In the genomic region with DNA sequence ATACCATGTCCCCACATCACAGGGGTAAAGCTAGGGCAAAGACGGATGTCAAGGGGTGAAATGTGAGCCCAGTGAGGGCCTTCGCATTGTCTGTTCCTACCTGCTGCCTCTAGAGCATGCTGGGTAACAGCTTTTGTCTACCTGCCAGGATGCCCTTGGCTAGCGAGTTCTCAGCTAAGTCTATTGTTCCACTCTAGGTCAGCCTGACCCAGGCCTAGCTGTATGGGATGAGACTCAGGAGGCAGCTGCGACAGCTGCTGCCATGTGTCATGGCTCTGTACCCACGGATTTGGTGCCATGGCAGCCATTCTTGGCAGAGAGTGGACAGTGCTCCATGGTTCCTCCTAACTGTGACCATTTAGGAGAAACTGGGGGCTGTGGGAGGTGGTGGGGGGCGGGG, we compare ENCODE assay signal across 26 mouse cellular contexts.
DNase-seq lines count a peak whose midpoint lies in the region; ATAC-seq and TF ChIP-seq lines count a peak whose summit lies in the region.
"Had no signal": no experiment of that assay in that cellular context is flagged by ENCODE, and none has a peak within 500 bp of the region (broad histone marks: within the 10 kb centered on the region; RNA-seq: fewer than 3 reads in every experiment).

No protein-coding gene starts in this region.

- no peak overlapping the region for H3K4me2 ChIP-seq in neural tube, embryonic 15.5 days
- H3K4me2 ChIP-seq: embryonic facial prominence, embryonic 13.5 days; heart, embryonic 11.5 days; liver, embryonic 15.5 days; lung, embryonic 15.5 days had no signal

- H3K9me3 ChIP-seq in neural tube, embryonic 15.5 days (replicated peaks) = no peaks in the 10 kb centered on the region
- H3K9me3 ChIP-seq in forebrain, embryonic 10.5 days = no peaks in the 10 kb centered on the region
- H3K9me3 ChIP-seq: embryonic facial prominence, embryonic 13.5 days; liver, embryonic 15.5 days; lung, embryonic 15.5 days; megakaryocyte, embryonic 14.5 days had no signal

- H3K27ac ChIP-seq in neural tube, embryonic 15.5 days (replicated peaks) = no peak overlapping the region
- H3K27ac ChIP-seq in forebrain, embryonic 10.5 days = no peak overlapping the region
- H3K27ac ChIP-seq: embryonic facial prominence, embryonic 13.5 days; layer of hippocampus, adult 2 months; liver, embryonic 15.5 days; lung, embryonic 15.5 days; stomach, postnatal 0 days had no signal

- H3K36me3 ChIP-seq in neural tube, embryonic 15.5 days = no peaks in the 10 kb centered on the region
- no peaks in the 10 kb centered on the region for H3K36me3 ChIP-seq in forebrain, embryonic 10.5 days (replicated peaks)
- H3K36me3 ChIP-seq: embryonic facial prominence, embryonic 13.5 days; liver, embryonic 15.5 days; lung, embryonic 15.5 days had no signal

- intact Hi-C loops in gastrocnemius, postnatal 14 days (cut with DNase I; ENCODE audit: low total_unique reads) = no loop called here

- no peak overlapping the region for H3K9ac ChIP-seq in neural tube, embryonic 15.5 days (replicated peaks)
- H3K9ac ChIP-seq: embryonic facial prominence, embryonic 13.5 days; liver, embryonic 15.5 days; lung, embryonic 15.5 days had no signal

- peak; percentile 63 for DNase-seq in gastrocnemius, postnatal 14 days
- DNase-seq in gastrocnemius, adult 18-20 months (ENCODE audit: low spot score) = no peak
- DNase-seq in neural tube, embryonic 10.5 days (ENCODE audit: extremely low spot score, low spot score) = no peak
- DNase-seq in brain, embryonic 14.5 days (ENCODE audit: low read depth) = peak; percentile 27
- peak; percentile 21 for DNase-seq in gastrocnemius, postnatal 25 days
- no peak for DNase-seq in forebrain, embryonic 10.5 days (ENCODE audit: extremely low spot score, low spot score)
- DNase-seq: adrenal gland, postnatal 14 days; cerebellum, adult 8-10 months; heart, adult 11 months; kidney, adult 9 months; kidney, postnatal 14 days; liver; lung, postnatal 36 days; thymus, adult 2 months had no signal

- TF ChIP-seq CTCF in brain, embryonic 14.5 days (IDR thresholded peaks at IDR 0.05; ENCODE audit: borderline replicate concordance, extremely low read depth, insufficient read depth, insufficient read length) = no peak

- H3K4me3 ChIP-seq in neural tube, embryonic 15.5 days (replicated peaks) = no peak overlapping the region
- no peak overlapping the region for H3K4me3 ChIP-seq in forebrain, embryonic 10.5 days
- H3K4me3 ChIP-seq: embryonic facial prominence, embryonic 13.5 days; layer of hippocampus, adult 2 months; liver, embryonic 15.5 days; lung, embryonic 15.5 days; megakaryocyte, embryonic 14.5 days had no signal

- H3K4me1 ChIP-seq in neural tube, embryonic 15.5 days = peaks cover 36% of the 10 kb centered on the region
- peaks cover 67% of the 10 kb centered on the region for H3K4me1 ChIP-seq in forebrain, embryonic 10.5 days
- H3K4me1 ChIP-seq: liver, embryonic 15.5 days; megakaryocyte, embryonic 14.5 days had no signal

- TF ChIP-seq POLR2A in brain, embryonic 14.5 days (IDR thresholded peaks at IDR 0.05; ENCODE audit: borderline replicate concordance, extremely low read depth, insufficient read depth, insufficient read length, poor library complexity, severe bottlenecking) = no peak

- 64% methylated on average over 6 of the region's 6 CpGs for WGBS in neural tube, embryonic 15.5 days
- WGBS in forebrain, embryonic 10.5 days = 72% methylated on average over 6 of the region's 6 CpGs

- H3K27me3 ChIP-seq in neural tube, embryonic 15.5 days (replicated peaks) = peaks cover 24% of the 10 kb centered on the region; the same call in 1 of the 2 replicates
- H3K27me3 ChIP-seq in forebrain, embryonic 10.5 days (ENCODE audit: poor library complexity, severe bottlenecking) = peaks cover 66% of the 10 kb centered on the region

- 0 out of 2 replicates have a peak, but pooled peaks have one; percentile 35 for ATAC-seq in neural tube, embryonic 15.5 days (ENCODE audit: low FRiP score)
- ATAC-seq: forebrain, embryonic 16.5 days; hindbrain, embryonic 16.5 days; intestine, embryonic 16.5 days; midbrain, embryonic 16.5 days had no signal

Comparison
In these comparisons a context has a peak if more than half of its experiments do, and no peak if none do; other contexts are left out.
1. DNase-seq: peak in gastrocnemius, postnatal 14 days (single experiment), brain, embryonic 14.5 days (single experiment) and gastrocnemius, postnatal 25 days (single experiment); none in gastrocnemius, adult 18-20 months (single experiment), neural tube, embryonic 10.5 days (single experiment) and forebrain, embryonic 10.5 days (single experiment).